Mouse (Mus musculus): ENCODE measurements around the gene Hoxd13. TPM values are rescaled to one million over a fixed set of nuclear protein-coding genes. Genes with fewer than 3 reads are reported as not detected.

Gene Hoxd13
- total and polyA plus RNA-seq, 3 experiments = not detected

DNA sequence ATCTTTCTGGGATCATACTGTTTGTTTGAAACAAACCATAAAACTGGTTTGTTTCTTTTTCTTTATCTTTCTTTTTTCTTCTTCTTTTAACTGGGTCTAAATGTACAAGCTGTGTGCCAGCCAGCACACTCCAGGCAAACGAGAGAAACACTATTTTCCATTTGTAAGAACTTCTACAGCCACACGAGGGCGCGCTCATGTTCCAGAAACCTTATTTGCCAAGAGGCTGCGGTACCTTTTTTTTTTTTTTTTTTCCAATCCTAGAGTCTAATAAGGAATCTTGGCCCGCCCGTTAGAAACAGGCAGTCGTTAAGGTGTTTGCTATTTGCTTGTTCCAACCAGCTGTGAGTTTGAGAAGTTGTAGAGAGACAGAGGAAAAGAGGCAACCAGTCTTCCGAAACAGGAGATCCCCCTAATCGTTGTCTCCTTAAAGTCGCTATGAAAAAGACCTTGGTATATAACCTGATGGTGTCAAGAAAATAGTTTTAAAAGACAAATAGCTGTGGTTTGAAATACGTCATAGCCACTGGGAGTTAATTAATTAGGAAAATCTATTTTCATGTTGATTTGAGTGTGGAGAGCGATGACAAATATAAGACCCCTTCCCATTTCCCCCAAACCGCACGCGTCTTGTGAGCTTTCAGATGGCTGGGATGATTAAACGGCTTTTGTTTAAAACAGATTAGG lies 18.3 kb downstream of the Hoxd13 start:
- TF ChIP-seq EP300 (IDR thresholded peaks at IDR 0.05; ENCODE audit: insufficient read depth, low read depth, low read length) (no peak), POLR2A (IDR thresholded peaks at IDR 0.05; ENCODE audit: insufficient read depth, low read depth, low read length) (no peak), CTCF (IDR thresholded peaks at IDR 0.05) (peak; percentile 78)
- Histone ChIP-seq H3K9ac (ENCODE audit: low read depth, low read length) (no peak overlapping the region), H3K4me1 (ENCODE audit: control insufficient read depth, insufficient read depth, low read length) (no peaks in the 10 kb centered on the region), H3K4me3 (no peak overlapping the region), H3K27ac (no peak overlapping the region), H3K36me3 (ENCODE audit: control insufficient read depth, insufficient read depth, low read length) (no peaks in the 10 kb centered on the region), H3K27me3 (ENCODE audit: control insufficient read depth, insufficient read depth, low read length) (peaks cover 39% of the 10 kb centered on the region), H3K79me2 (replicated peaks; ENCODE audit: control insufficient read depth, insufficient read depth, low read length) (no peaks in the 10 kb centered on the region)
- DNase-seq = peak; percentile 47 to 68
- intact Hi-C loops (cut with DNase I) = no loop called here
- WGBS = 12% methylated on average over 17 of the region's 17 CpGs

DNA sequence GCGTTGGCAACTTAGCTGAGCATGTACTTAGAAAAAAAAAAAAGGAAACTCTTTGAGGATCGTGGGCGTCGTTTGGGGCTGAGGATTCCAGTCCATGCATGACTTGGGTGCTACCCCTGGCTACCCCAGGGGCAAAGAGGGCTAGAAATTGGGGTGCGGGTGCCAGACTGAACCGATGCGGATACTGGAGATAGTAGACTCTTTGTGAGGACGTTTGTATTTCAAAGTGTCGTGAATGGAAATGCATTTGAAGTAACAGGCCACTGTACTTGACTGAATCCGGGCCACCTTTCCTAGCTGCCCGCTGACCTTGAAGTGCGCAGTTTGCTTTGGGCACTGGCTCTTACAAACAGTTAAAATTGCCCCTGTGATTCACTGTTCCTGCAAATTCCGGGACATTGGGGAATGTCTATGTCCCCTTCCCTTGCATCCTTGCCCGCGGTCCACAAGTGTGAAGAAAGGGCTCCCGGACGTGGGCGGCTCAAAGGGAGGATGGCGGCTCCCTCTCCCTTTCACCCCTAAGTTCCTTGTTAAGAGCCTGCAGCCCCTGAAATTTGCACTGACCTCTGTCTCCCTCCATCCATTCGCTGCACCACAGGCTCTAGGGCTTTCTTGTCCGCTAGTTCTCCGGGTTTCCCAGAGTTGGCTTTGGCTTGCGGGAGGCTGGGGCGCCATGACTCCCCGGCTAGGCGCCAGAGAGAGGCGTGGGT lies 19.0 kb downstream of the Hoxd13 start:
- no peak overlapping the region for H3K27ac ChIP-seq
- no peak for TF ChIP-seq EP300 (IDR thresholded peaks at IDR 0.05; ENCODE audit: insufficient read depth, low read depth, low read length)
- TF ChIP-seq CTCF (IDR thresholded peaks at IDR 0.05) = no peak
- TF ChIP-seq POLR2A (IDR thresholded peaks at IDR 0.05; ENCODE audit: insufficient read depth, low read depth, low read length) = no peak
- no peak for DNase-seq
- H3K36me3 ChIP-seq (ENCODE audit: control insufficient read depth, insufficient read depth, low read length) = no peaks in the 10 kb centered on the region
- no peak overlapping the region for H3K9ac ChIP-seq (ENCODE audit: low read depth, low read length)
- 3% methylated on average over 27 of the region's 27 CpGs for WGBS
- peaks cover 38% of the 10 kb centered on the region for H3K27me3 ChIP-seq (ENCODE audit: control insufficient read depth, insufficient read depth, low read length)
- H3K79me2 ChIP-seq (replicated peaks; ENCODE audit: control insufficient read depth, insufficient read depth, low read length) = no peaks in the 10 kb centered on the region
- H3K4me1 ChIP-seq (ENCODE audit: control insufficient read depth, insufficient read depth, low read length) = no peaks in the 10 kb centered on the region
- H3K4me3 ChIP-seq = no peak overlapping the region
- intact Hi-C loops (cut with DNase I) = no loop called here

DNA sequence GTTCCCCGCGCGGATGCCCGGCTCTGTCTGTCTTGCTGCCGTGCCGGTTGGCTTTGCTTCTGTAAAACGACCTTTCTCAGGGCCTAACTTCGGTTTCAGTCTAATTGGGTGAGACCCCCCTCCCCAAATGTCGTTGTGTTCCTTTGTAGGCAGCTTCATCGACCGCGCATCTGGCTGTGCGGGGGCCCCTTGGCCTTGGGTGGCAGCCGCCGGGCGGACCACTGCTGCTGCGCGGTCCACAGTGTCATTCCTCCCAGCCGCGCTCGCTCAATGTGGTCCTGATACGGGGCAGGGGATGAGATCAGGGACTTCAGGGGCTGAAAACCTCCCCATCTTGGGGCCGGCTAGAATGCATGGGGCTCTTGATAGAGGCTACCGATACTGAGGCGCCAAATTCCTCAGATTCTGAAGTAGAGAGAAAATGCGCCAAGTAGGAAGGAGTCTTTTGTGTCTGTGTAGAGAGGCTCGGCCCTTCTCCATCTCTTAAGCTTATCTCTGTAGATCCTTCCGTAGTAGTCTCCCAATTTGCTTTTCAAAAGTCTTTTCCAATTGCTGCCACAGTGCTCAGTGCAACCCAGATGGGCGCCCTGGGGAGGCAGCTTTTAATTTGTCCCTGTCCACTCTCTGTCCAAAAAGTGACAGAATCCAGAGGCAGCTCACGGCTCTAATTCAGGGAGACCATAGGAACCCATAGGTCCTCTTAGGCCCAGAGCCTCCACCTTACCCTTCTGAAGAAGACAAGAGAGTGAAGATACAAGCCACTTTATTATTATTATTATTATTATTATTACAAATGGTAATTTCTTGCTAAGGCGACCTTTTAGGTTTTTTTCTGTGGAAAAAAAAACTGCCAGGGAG lies 19.8 kb downstream of the Hoxd13 start:
- Histone ChIP-seq H3K4me3 (no peak overlapping the region), H3K36me3 (ENCODE audit: control insufficient read depth, insufficient read depth, low read length) (no peaks in the 10 kb centered on the region), H3K27ac (no peak overlapping the region), H3K27me3 (ENCODE audit: control insufficient read depth, insufficient read depth, low read length) (peaks cover 37% of the 10 kb centered on the region), H3K9ac (ENCODE audit: low read depth, low read length) (no peak overlapping the region), H3K4me1 (ENCODE audit: control insufficient read depth, insufficient read depth, low read length) (no peaks in the 10 kb centered on the region), H3K79me2 (replicated peaks; ENCODE audit: control insufficient read depth, insufficient read depth, low read length) (no peaks in the 10 kb centered on the region)
- no peak for DNase-seq
- 5% methylated on average over 31 of the region's 31 CpGs for WGBS
- TF ChIP-seq POLR2A (IDR thresholded peaks at IDR 0.05; ENCODE audit: insufficient read depth, low read depth, low read length) = no peak
- no peak for TF ChIP-seq EP300 (IDR thresholded peaks at IDR 0.05; ENCODE audit: insufficient read depth, low read depth, low read length)
- intact Hi-C loops (cut with DNase I) = no loop called here

DNA sequence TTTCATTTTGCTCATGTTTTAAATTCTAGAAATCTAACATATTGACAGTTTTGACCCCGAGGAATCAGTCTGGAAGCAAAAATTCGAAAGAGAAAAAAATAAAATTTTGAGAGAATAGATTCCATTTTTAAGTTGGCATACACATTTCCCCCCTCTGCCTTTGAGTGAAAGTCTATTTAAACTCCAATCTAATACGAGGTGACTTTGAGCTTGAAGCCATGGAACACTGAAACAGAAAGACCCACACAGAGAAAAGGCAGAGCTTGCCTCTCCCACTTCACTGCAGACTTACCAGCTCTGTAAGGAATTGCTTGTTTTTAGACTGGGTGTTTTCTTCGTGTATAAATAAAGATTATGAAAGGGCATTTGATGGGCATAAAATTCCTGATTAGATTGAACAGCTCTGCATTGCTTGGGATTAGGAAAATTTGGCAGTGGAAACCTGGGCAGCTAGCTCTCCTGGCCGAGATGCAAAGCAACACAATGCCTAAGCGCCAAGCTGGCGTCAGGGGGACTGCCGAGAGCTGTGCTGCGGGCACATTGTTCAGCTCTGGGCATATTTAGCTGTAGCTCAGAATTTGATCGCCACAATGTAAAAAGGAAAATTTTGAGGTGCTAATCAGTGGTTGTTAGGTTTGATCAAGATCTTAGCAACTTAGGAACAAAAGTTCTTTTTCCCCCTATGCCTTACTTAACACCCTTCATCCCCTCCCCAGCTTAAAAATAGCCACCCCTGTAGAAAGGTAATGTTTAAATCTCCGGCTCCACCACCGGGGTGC lies 20.9 kb downstream of the Hoxd13 start:
- Histone ChIP-seq H3K36me3 (ENCODE audit: control insufficient read depth, insufficient read depth, low read length) (no peaks in the 10 kb centered on the region), H3K27ac (no peak overlapping the region), H3K79me2 (replicated peaks; ENCODE audit: control insufficient read depth, insufficient read depth, low read length) (no peaks in the 10 kb centered on the region), H3K27me3 (ENCODE audit: control insufficient read depth, insufficient read depth, low read length) (peaks cover 34% of the 10 kb centered on the region), H3K4me1 (ENCODE audit: control insufficient read depth, insufficient read depth, low read length) (no peaks in the 10 kb centered on the region), H3K9ac (ENCODE audit: low read depth, low read length) (no peak overlapping the region), H3K4me3 (no peak overlapping the region)
- TF ChIP-seq CTCF (IDR thresholded peaks at IDR 0.05) (no peak), EP300 (IDR thresholded peaks at IDR 0.05; ENCODE audit: insufficient read depth, low read depth, low read length) (no peak), POLR2A (IDR thresholded peaks at IDR 0.05; ENCODE audit: insufficient read depth, low read depth, low read length) (no peak)
- no peak for DNase-seq
- intact Hi-C loops (cut with DNase I) = no loop called here
- WGBS = 11% methylated on average over 12 of the region's 12 CpGs

DNA sequence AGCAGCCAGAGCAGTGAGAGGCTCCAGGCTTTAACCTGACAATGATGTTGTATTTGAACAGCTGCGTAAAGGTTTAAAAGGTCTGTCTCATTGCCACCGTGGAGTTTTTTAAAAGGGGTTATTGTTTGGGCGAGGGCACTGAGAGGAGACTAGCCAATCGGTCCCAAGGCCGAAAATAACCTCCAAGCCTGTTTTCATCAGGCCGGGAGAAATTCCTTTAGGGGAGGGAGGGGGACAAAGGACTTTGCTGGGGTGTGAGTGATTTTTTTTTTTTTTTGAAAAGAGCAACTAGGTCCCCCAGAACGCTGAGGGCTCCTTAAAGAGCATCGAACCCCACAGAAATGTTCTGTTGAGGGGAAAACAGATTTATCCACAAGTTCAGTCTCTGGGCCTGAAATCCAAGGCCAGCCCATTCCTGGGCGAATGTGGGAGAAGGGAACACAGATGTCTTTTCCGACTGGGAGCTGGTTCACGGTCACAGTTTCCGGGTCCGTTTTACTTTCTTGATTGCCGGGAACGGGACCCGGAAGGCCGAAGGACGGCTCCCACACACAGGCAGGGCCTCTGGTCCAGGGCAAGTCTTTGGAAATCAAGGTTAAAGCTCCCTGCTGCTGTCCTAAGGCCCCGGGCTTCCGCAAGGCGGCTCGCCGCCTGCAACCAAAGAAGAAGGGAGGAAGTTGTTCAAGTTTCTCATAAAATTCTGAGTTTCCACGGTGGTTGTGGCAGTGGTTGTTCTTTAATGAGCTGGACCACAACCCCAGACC lies 21.6 kb downstream of the Hoxd13 start:
- Histone ChIP-seq H3K27ac (no peak overlapping the region), H3K4me3 (no peak overlapping the region), H3K27me3 (ENCODE audit: control insufficient read depth, insufficient read depth, low read length) (peaks cover 34% of the 10 kb centered on the region), H3K4me1 (ENCODE audit: control insufficient read depth, insufficient read depth, low read length) (no peaks in the 10 kb centered on the region), H3K36me3 (ENCODE audit: control insufficient read depth, insufficient read depth, low read length) (no peaks in the 10 kb centered on the region), H3K9ac (ENCODE audit: low read depth, low read length) (no peak overlapping the region), H3K79me2 (replicated peaks; ENCODE audit: control insufficient read depth, insufficient read depth, low read length) (no peaks in the 10 kb centered on the region)
- 4% methylated on average over 24 of the region's 24 CpGs for WGBS
- intact Hi-C loops (cut with DNase I) = loop anchor here (10.0 kb wide), 1 partner anchor 1415 kb away; the partner anchor contains the start of gene Sp9
- DNase-seq = no peak
- TF ChIP-seq EP300 (IDR thresholded peaks at IDR 0.05; ENCODE audit: insufficient read depth, low read depth, low read length) (no peak), CTCF (IDR thresholded peaks at IDR 0.05) (no peak), POLR2A (IDR thresholded peaks at IDR 0.05; ENCODE audit: insufficient read depth, low read depth, low read length) (no peak)

All from heart, adult 2 months (tissue).